Mouse (Mus musculus) lung, postnatal 0 days (tissue): ENCODE data around the gene Ifnar2. TPM values are rescaled to one million over a fixed set of nuclear protein-coding genes. Genes with fewer than 3 reads are reported as not detected.

ENCODE experiments used
- ATAC-seq: fragments of 200-750 bp; cut with Nextera tagmentation; 2 replicates; pipeline ENCODE4 v1.8.0; 2017; ENCODE audit warnings: moderate library complexity
- DNase-seq: peaks from one replicate; pipeline ENCODE4 v3.0.0-alpha.2; 2016; ENCODE audit warnings: low spot score
- H3K27ac ChIP-seq: fragments of 300-500 bp; sonication (generic); 2 replicates; pipeline ENCODE4 v1.5.1; 2014; ENCODE audit warnings: antibody characterized with exemption, mild to moderate bottlenecking, low read length, mixed read lengths
- H3K27me3 ChIP-seq: fragments of 300-500 bp; sonication (generic); replicated peaks from 2 replicates; pipeline ENCODE4 v1.6.1; 2014; ENCODE audit warnings: low read length, mixed read lengths; ENCODE audit not compliant: insufficient read depth
- H3K36me3 ChIP-seq: fragments of 300-500 bp; sonication (generic); 2 replicates; pipeline ENCODE4 v1.6.1; 2014; ENCODE audit warnings: low read length, mixed read lengths; ENCODE audit not compliant: insufficient read depth
- H3K4me1 ChIP-seq: fragments of 300-500 bp; sonication (generic); 2 replicates; pipeline ENCODE4 v1.6.1; 2014; ENCODE audit warnings: antibody characterized with exemption, low read depth, low read length, mixed read lengths; ENCODE audit not compliant: insufficient read depth
- H3K4me2 ChIP-seq: fragments of 300-500 bp; sonication (generic); replicated peaks from 2 replicates; pipeline ENCODE4 v1.6.1; 2014; ENCODE audit warnings: low read depth, mild to moderate bottlenecking, low read length, moderate library complexity, mixed read lengths
- H3K4me3 ChIP-seq: fragments of 300-500 bp; sonication (generic); 2 replicates; pipeline ENCODE4 v1.5.1; 2014; ENCODE audit warnings: low read depth, low read length
- H3K9ac ChIP-seq: fragments of 300-500 bp; sonication (generic); replicated peaks from 2 replicates; pipeline ENCODE4 v1.6.1; 2014; ENCODE audit warnings: low read depth, mild to moderate bottlenecking
- H3K9me3 ChIP-seq: fragments of 300-500 bp; sonication (generic); 2 replicates; pipeline ENCODE4 v1.6.1; 2016; ENCODE audit warnings: low read length, mixed read lengths
- CTCF ChIP-seq: IDR thresholded peaks from 2 replicates; pipeline ENCODE4 v1.5.1; 2016; ENCODE audit warnings: antibody characterized with exemption, mild to moderate bottlenecking
- EP300 ChIP-seq: IDR thresholded peaks from 2 replicates; pipeline ENCODE4 v1.6.1; 2016; ENCODE audit warnings: antibody characterized with exemption, mild to moderate bottlenecking, control low read depth
- WGBS: fragments of 180-500 bp; shearing (Covaris S2); extraction: QIAGEN DNeasy Blood & Tissue Kit; methylation state at CpG from one replicate; pipeline ENCODE4 v1.1.7; 2014; 5-methylcytosine and 5-hydroxymethylcytosine counted together
- polyA plus RNA-seq: library from polyadenylated mRNA; unstranded; fragments of >200 nt; fragmentation: Nextera tagmentation; extraction: Ambion mirVana; gene quantifications from 2 replicates; pipeline ENCODE4 v1.2.1, GENCODE M21; 2015

The Ifnar2 gene
- polyA plus RNA-seq, 1 experiment from 2014 or later, result 104 TPM

DNA sequence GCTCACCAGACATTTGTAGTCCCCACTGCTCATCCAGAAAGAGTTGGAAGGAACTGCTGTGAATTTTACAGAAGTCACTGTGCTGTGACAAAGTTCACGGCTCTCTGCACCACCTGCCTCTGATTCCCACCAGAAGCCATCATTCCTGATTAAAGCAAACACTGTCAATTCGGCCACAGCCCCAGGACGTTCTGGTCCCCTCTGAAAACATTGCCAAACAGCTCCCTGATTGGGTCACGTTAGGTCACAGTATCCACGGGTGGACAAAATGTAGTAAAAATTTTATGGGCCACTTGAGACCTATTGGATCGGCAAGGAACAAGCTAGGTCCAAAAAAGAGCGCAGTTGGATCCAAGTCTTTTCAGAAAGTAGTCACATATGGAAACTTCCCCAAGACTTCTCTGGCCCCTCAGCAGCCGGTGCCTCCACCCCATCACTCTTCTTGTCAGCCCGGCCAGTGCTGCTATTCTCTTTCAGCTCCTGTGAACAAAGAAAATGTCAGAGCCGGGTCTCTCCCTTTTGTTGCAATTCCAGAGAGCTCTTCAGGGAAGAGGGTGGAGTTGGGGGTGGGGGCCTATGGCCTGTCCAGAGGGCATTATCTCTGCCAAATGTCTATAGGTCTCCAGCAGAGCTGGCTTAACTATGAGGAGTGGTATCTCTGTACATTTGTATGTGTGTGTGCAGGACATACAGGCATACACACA, 38.2 kb upstream of the Ifnar2 start:
- DNase-seq (no peak), ATAC-seq (no peak)

GRCm38 (mm10) chr16:91336753-91337152, 35.8 kb upstream of the Ifnar2 start:
- Histone ChIP-seq H3K9ac (no peak overlapping the region), H3K4me1 (no peaks in the 10 kb centered on the region), H3K36me3 (no peaks in the 10 kb centered on the region), H3K4me3 (no peak overlapping the region), H3K27ac (no peak overlapping the region), H3K9me3 (no peaks in the 10 kb centered on the region), H3K27me3 (no peaks in the 10 kb centered on the region), H3K4me2 (no peak overlapping the region)
- WGBS, result 84% methylated on average over 4 of the region's 4 CpGs
- ATAC-seq (no peak), DNase-seq (no peak)
- no peak for TF ChIP-seq EP300
- TF ChIP-seq CTCF, result no peak

More for the DNA sequence above, 38.2 kb upstream of the Ifnar2 start:
- TF ChIP-seq EP300 (no peak), CTCF (no peak)
- H3K9ac ChIP-seq, result no peak overlapping the region
- H3K4me2 ChIP-seq, result no peak overlapping the region
- no peaks in the 10 kb centered on the region for H3K9me3 ChIP-seq
- no peak overlapping the region for H3K27ac ChIP-seq
- no peak overlapping the region for H3K4me3 ChIP-seq
- no peaks in the 10 kb centered on the region for H3K36me3 ChIP-seq
- 16% methylated on average over 10 of the region's 10 CpGs for WGBS
- no peaks in the 10 kb centered on the region for H3K27me3 ChIP-seq
- no peaks in the 10 kb centered on the region for H3K4me1 ChIP-seq

DNA sequence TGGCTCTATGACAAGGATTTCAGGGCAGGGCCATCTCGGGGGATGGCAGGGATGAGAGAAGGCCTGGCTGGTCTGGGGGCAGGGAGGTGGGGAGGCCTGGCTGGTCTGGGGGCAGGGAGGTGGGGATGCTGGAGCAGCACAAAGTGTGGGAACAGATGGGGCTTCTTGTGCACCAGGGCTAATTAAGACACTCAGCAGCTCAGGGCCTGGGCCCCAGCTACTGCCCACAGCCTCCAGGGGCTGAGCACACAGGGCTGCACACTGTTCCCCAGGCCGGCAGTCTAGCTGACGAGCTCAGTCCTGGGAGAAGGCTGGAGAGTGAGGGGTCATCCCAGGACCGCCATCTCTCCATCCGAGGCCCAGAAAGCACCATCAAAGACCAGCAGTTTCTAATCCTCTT, 35.1 kb upstream of the Ifnar2 start:
- Histone ChIP-seq H3K36me3 (no peaks in the 10 kb centered on the region), H3K27ac (no peak overlapping the region), H3K4me2 (no peak overlapping the region), H3K27me3 (no peaks in the 10 kb centered on the region), H3K4me3 (no peak overlapping the region), H3K9me3 (no peaks in the 10 kb centered on the region), H3K4me1 (no peaks in the 10 kb centered on the region), H3K9ac (no peak overlapping the region)
- DNase-seq (no peak), ATAC-seq (no peak)
- TF ChIP-seq EP300, result no peak
- TF ChIP-seq CTCF, result no peak
- WGBS, result 69% methylated on average over 5 of the region's 5 CpGs

GRCm38 (mm10) chr16:91346491-91346890, 26.1 kb upstream of the Ifnar2 start:
- WGBS, result 57% methylated on average over 9 of the region's 9 CpGs
- no peak overlapping the region for H3K4me3 ChIP-seq
- H3K4me2 ChIP-seq, result no peak overlapping the region
- H3K27ac ChIP-seq, result no peak overlapping the region
- H3K27me3 ChIP-seq, result no peaks in the 10 kb centered on the region
- H3K36me3 ChIP-seq, result no peaks in the 10 kb centered on the region
- no peaks in the 10 kb centered on the region for H3K4me1 ChIP-seq
- ATAC-seq, result no peak
- H3K9me3 ChIP-seq, result no peaks in the 10 kb centered on the region
- no peak overlapping the region for H3K9ac ChIP-seq
- DNase-seq, result no peak
- TF ChIP-seq CTCF (no peak), EP300 (no peak)

GRCm38 (mm10) chr16:91347491-91348263, 24.9 kb upstream of the Ifnar2 start:
- no peak for ATAC-seq

GRCm38 (mm10) chr16:91348264-91348565, 24.4 kb upstream of the Ifnar2 start:
- Histone ChIP-seq H3K27ac (no peak overlapping the region), H3K9ac (no peak overlapping the region), H3K27me3 (no peaks in the 10 kb centered on the region), H3K4me2 (no peak overlapping the region), H3K9me3 (no peaks in the 10 kb centered on the region), H3K36me3 (no peaks in the 10 kb centered on the region), H3K4me1 (no peaks in the 10 kb centered on the region), H3K4me3 (no peak overlapping the region)
- ATAC-seq, result no peak
- TF ChIP-seq EP300 (no peak), CTCF (no peak)
- no peak for DNase-seq
- WGBS, result 72% methylated on average over 14 of the region's 14 CpGs

More at GRCm38 (mm10) chr16:91347491-91348263, 24.9 kb upstream of the Ifnar2 start:
- no peaks in the 10 kb centered on the region for H3K27me3 ChIP-seq
- no peaks in the 10 kb centered on the region for H3K9me3 ChIP-seq
- no peak overlapping the region for H3K4me2 ChIP-seq
- 52% methylated on average over 20 of the region's 20 CpGs for WGBS
- TF ChIP-seq CTCF (no peak), EP300 (no peak)
- no peak overlapping the region for H3K27ac ChIP-seq
- no peaks in the 10 kb centered on the region for H3K36me3 ChIP-seq
- no peak overlapping the region for H3K4me3 ChIP-seq
- DNase-seq, result no peak
- no peaks in the 10 kb centered on the region for H3K4me1 ChIP-seq
- no peak overlapping the region for H3K9ac ChIP-seq
